Mouse (Mus musculus) testis, adult 2 months (tissue): ENCODE data around the gene Dnajc9.

Experiments used
- CTCF ChIP-seq: fragments of 200-500 bp; IDR thresholded peaks from 2 replicates; pipeline ENCODE4 v1.5.1; 2012; ENCODE audit warnings: low read depth, mild to moderate bottlenecking, inconsistent platforms, low read length, moderate library complexity; ENCODE audit not compliant: control insufficient read depth, insufficient read depth, insufficient replicate concordance
- POLR2A ChIP-seq: fragments of 200-500 bp; IDR thresholded peaks from 2 replicates; pipeline ENCODE4 v1.6.1; 2012; ENCODE audit warnings: low read depth, mild to moderate bottlenecking, inconsistent platforms, low read length, moderate library complexity; ENCODE audit not compliant: control insufficient read depth

DNA sequence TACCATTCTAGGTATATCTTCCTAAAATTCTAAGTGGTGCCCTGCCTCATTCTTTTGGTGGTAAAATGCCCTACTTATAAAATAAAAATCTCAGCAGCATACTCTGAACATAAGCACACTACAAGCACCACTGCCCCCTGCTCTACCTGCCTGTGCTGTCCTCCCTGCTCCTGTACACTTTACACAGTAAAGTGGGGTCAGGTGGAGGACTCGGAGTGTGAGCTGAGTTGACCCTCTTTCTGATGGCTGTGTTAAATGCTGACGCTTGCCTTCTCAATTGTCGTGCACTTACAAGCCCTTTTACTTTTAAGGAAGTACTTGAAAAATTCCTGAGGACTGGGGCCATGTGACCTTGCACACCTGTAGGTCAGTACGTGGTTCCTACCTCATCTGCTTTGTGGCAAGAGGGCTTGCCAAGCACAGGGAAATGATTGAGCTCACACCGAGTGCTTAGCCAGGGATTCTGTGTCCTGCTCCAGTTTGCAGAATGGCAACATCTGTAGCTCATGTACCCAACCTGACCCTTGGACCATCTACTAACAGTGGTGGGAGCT, 9.5 kb downstream of the Dnajc9 start:
- TF ChIP-seq CTCF (no peak), POLR2A (no peak)
